Mouse (Mus musculus) adrenal gland, adult 18-20 months (tissue): ENCODE measurements at regions not wholly inside any gene's neighbourhood (a gene's known extent, or its start where the extent isn't known, plus 50 kb on each side); places are given as distances from the start of the nearest gene placed in this dataset.

Experiments used
- DNase-seq, 2 experiments: peaks; one replicate each; pipeline ENCODE4 v3.0.0; 2021 to 2022; ENCODE audit warnings: low spot score in 2 of 2

GRCm38 (mm10) chr2:33985316-33985715 lies 97.6 kb upstream of the Mvb12b start:
- DNase-seq: no peak

- DNase-seq: no peak
Observed at GRCm38 (mm10) chr2:33983112-33983748, 95.5 kb upstream of the Mvb12b start.

- no peak for DNase-seq
Observed at GRCm38 (mm10) chr2:33981936-33982335, 94.2 kb upstream of the Mvb12b start.

GRCm38 (mm10) chr2:33981321-33981720 lies 93.6 kb upstream of the Mvb12b start:
- no peak for DNase-seq

GRCm38 (mm10) chr2:33980884-33981283 lies 93.1 kb upstream of the Mvb12b start:
- DNase-seq: no peak

- no peak for DNase-seq
Observed at GRCm38 (mm10) chr2:33979276-33979675, 91.5 kb upstream of the Mvb12b start.

- DNase-seq: no peak
Observed at GRCm38 (mm10) chr2:33978550-33978949, 90.8 kb upstream of the Mvb12b start.

GRCm38 (mm10) chr2:33977576-33978352 lies 90.0 kb upstream of the Mvb12b start:
- DNase-seq: no peak

- DNase-seq: no peak
Observed at GRCm38 (mm10) chr2:33977151-33977550, 89.4 kb upstream of the Mvb12b start.

GRCm38 (mm10) chr2:33976183-33976582 lies 88.4 kb upstream of the Mvb12b start:
- DNase-seq: no peak

GRCm38 (mm10) chr2:33975423-33976127 lies 87.8 kb upstream of the Mvb12b start:
- DNase-seq: no peak

GRCm38 (mm10) chr2:33974737-33975422 lies 87.1 kb upstream of the Mvb12b start:
- no peak for DNase-seq

- no peak for DNase-seq
Observed at GRCm38 (mm10) chr2:33974031-33974430, 86.3 kb upstream of the Mvb12b start.

- peak; percentile 68 to 74 for DNase-seq
Observed at GRCm38 (mm10) chr2:33973213-33973834, 85.6 kb upstream of the Mvb12b start.

- DNase-seq: no peak
Observed at GRCm38 (mm10) chr2:33966984-33967421, 79.3 kb upstream of the Mvb12b start.

GRCm38 (mm10) chr2:33966389-33966983 lies 78.7 kb upstream of the Mvb12b start:
- no peak for DNase-seq

GRCm38 (mm10) chr2:33964096-33964495 lies 76.3 kb upstream of the Mvb12b start:
- no peak for DNase-seq

- DNase-seq: no peak
Observed at GRCm38 (mm10) chr2:33962355-33963037, 74.8 kb upstream of the Mvb12b start.

- no peak for DNase-seq
Observed at GRCm38 (mm10) chr2:33961566-33961965, 73.8 kb upstream of the Mvb12b start.

- peak; percentile 24 to 48 for DNase-seq
Observed at GRCm38 (mm10) chr2:33957754-33958153, 70.0 kb upstream of the Mvb12b start.
